Comparison of ENCODE assay signal across 8 mouse cellular contexts in the genomic region with DNA sequence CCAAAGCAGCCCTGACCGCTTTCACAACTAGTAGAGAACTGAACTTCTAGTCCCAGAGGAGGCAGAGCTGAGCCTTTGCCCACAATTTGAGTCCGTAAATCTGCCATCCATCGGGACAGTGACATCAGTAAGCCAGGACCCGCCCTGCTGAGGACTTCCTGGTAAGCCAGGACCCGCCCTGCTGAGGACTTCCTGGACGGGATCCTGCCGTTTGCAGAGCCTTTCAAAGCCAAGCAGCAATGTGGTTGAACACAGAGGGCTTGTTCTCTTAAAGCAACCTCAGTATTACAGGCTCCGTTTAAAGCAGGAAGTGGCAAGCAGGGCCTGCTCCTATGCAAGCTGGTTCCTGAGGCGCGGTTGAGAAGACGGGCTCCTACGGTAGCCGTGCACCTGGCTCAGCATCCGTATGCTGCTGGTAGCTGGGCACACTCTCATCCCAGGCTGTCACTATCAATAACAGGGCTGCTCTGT. TPM values are rescaled to one million over a fixed set of nuclear protein-coding genes. Genes with fewer than 3 reads are reported as not detected.
DNase-seq lines count a peak whose midpoint lies in the region; ATAC-seq and TF ChIP-seq lines count a peak whose summit lies in the region.

No protein-coding gene starts in this region.

- no peaks in the 10 kb centered on the region for H3K9me3 ChIP-seq in forebrain, embryonic 16.5 days (ENCODE audit: control insufficient read depth, low read length)
- H3K9me3 ChIP-seq in hindbrain, embryonic 12.5 days (replicated peaks): no peaks in the 10 kb centered on the region
- H3K9me3 ChIP-seq in limb, embryonic 15.5 days: no peaks in the 10 kb centered on the region
- no peaks in the 10 kb centered on the region for H3K9me3 ChIP-seq in midbrain, embryonic 16.5 days (replicated peaks; ENCODE audit: control insufficient read depth, low read length, poor library complexity, severe bottlenecking)
- H3K9me3 ChIP-seq in stomach, postnatal 0 days (ENCODE audit: control insufficient read depth, low read length): no peaks in the 10 kb centered on the region

- peak overlapping the region; percentile 64 for H3K27ac ChIP-seq in layer of hippocampus, adult 2 months
- H3K27ac ChIP-seq in forebrain, embryonic 16.5 days (ENCODE audit: low read length): peak overlapping the region; percentile 20; the same call in 1 of the 2 replicates
- H3K27ac ChIP-seq in hindbrain, embryonic 12.5 days: peak overlapping the region; percentile 49
- peak overlapping the region; percentile 89 for H3K27ac ChIP-seq in limb, embryonic 15.5 days
- H3K27ac ChIP-seq in midbrain, embryonic 16.5 days (ENCODE audit: low read length): peak overlapping the region; percentile 54; the same call in 1 of the 2 replicates
- H3K27ac ChIP-seq in stomach, postnatal 0 days (replicated peaks): peak overlapping the region; percentile 93

- H3K4me3 ChIP-seq in layer of hippocampus, adult 2 months: peak overlapping the region; percentile 41
- H3K4me3 ChIP-seq in forebrain, embryonic 16.5 days (replicated peaks; ENCODE audit: low read length): peak overlapping the region; percentile 9; the same call in 1 of the 2 replicates
- H3K4me3 ChIP-seq in hindbrain, embryonic 12.5 days: peak overlapping the region; percentile 1; the same call in 1 of the 2 replicates
- H3K4me3 ChIP-seq in limb, embryonic 15.5 days: peak overlapping the region; percentile 36
- no peak overlapping the region for H3K4me3 ChIP-seq in midbrain, embryonic 16.5 days (ENCODE audit: low read depth, low read length)
- peak overlapping the region; percentile 28 for H3K4me3 ChIP-seq in stomach, postnatal 0 days (ENCODE audit: low read depth, low read length)

- peak overlapping the region; percentile 37 for H3K9ac ChIP-seq in forebrain, embryonic 16.5 days (replicated peaks; ENCODE audit: low read depth, low read length)
- H3K9ac ChIP-seq in hindbrain, embryonic 12.5 days: peak overlapping the region; percentile 46
- peak overlapping the region; percentile 23; the same call in 1 of the 2 replicates for H3K9ac ChIP-seq in limb, embryonic 15.5 days
- H3K9ac ChIP-seq in midbrain, embryonic 16.5 days (ENCODE audit: low read depth, low read length): 0 out of 2 replicates have a peak overlapping the region, but pooled peaks have one; percentile 35
- peak overlapping the region; percentile 58 for H3K9ac ChIP-seq in stomach, postnatal 0 days (ENCODE audit: low read length)

- DNase-seq in layer of hippocampus, adult 2 months (ENCODE audit: low spot score in 2 of 2): no peak
- DNase-seq in layer of hippocampus, postnatal 36 days: no peak
- peak; percentile 60 to 62 for DNase-seq in cerebellum, adult 18-20 months
- DNase-seq in stomach, postnatal 0 days (ENCODE audit: low spot score): peak; percentile 90

- peaks cover 9% of the 10 kb centered on the region for H3K4me1 ChIP-seq in forebrain, embryonic 16.5 days (replicated peaks; ENCODE audit: control insufficient read depth, insufficient read depth, low read length)
- peaks cover 15% of the 10 kb centered on the region for H3K4me1 ChIP-seq in hindbrain, embryonic 12.5 days
- peaks cover 21% of the 10 kb centered on the region for H3K4me1 ChIP-seq in limb, embryonic 15.5 days
- no peaks in the 10 kb centered on the region for H3K4me1 ChIP-seq in midbrain, embryonic 16.5 days (ENCODE audit: control insufficient read depth, insufficient read depth, low read length)
- 0 out of 2 replicates have a peak, but pooled peaks cover 3% of the 10 kb centered on the region for H3K4me1 ChIP-seq in stomach, postnatal 0 days (replicated peaks; ENCODE audit: control insufficient read depth, insufficient read depth)

- ATAC-seq in forebrain, embryonic 16.5 days: no peak
- no peak for ATAC-seq in hindbrain, embryonic 12.5 days (ENCODE audit: low FRiP score)
- peak; percentile 71; the same call in 1 of the 2 replicates for ATAC-seq in limb, embryonic 15.5 days (ENCODE audit: insufficient number of reproducible peaks, low FRiP score, low TSS enrichment, low read depth)
- ATAC-seq in midbrain, embryonic 16.5 days: peak; percentile 28; the same call in 1 of the 2 replicates
- peak; percentile 88 for ATAC-seq in stomach, postnatal 0 days (ENCODE audit: low FRiP score, low TSS enrichment)

- no peaks in the 10 kb centered on the region for H3K36me3 ChIP-seq in forebrain, embryonic 16.5 days (ENCODE audit: control insufficient read depth, insufficient read depth)
- H3K36me3 ChIP-seq in hindbrain, embryonic 12.5 days: 0 out of 2 replicates have a peak, but pooled peaks cover 6% of the 10 kb centered on the region
- no peaks in the 10 kb centered on the region for H3K36me3 ChIP-seq in limb, embryonic 15.5 days
- no peaks in the 10 kb centered on the region for H3K36me3 ChIP-seq in midbrain, embryonic 16.5 days (ENCODE audit: control insufficient read depth, insufficient read depth, low read length)
- no peaks in the 10 kb centered on the region for H3K36me3 ChIP-seq in stomach, postnatal 0 days (ENCODE audit: control insufficient read depth, insufficient read depth, low read length)

- no peaks in the 10 kb centered on the region for H3K27me3 ChIP-seq in forebrain, embryonic 16.5 days (replicated peaks; ENCODE audit: control insufficient read depth, insufficient read depth, low read length)
- H3K27me3 ChIP-seq in hindbrain, embryonic 12.5 days: no peaks in the 10 kb centered on the region
- H3K27me3 ChIP-seq in limb, embryonic 15.5 days: no peaks in the 10 kb centered on the region
- no peaks in the 10 kb centered on the region for H3K27me3 ChIP-seq in midbrain, embryonic 16.5 days (ENCODE audit: control insufficient read depth, insufficient read depth, low read depth, low read length)
- H3K27me3 ChIP-seq in stomach, postnatal 0 days (ENCODE audit: control insufficient read depth, insufficient read depth, low read length): no peaks in the 10 kb centered on the region

- no peak for TF ChIP-seq CTCF in layer of hippocampus, adult 2 months (conservative IDR thresholded peaks at IDR 0.05)
- peak; percentile 32 for TF ChIP-seq CTCF in stomach, postnatal 0 days (IDR thresholded peaks at IDR 0.05; ENCODE audit: low read depth)

- 36% methylated on average over 14 of the region's 14 CpGs for WGBS in forebrain, embryonic 16.5 days
- 33% methylated on average over 14 of the region's 14 CpGs for WGBS in hindbrain, embryonic 12.5 days
- 19% methylated on average over 14 of the region's 14 CpGs for WGBS in limb, embryonic 15.5 days
- WGBS in midbrain, embryonic 16.5 days: 43% methylated on average over 14 of the region's 14 CpGs
- 14% methylated on average over 14 of the region's 14 CpGs for WGBS in stomach, postnatal 0 days

- TF ChIP-seq EP300 in stomach, postnatal 0 days (optimal IDR thresholded peaks at IDR 0.05): no peak

- H3K4me2 ChIP-seq in forebrain, embryonic 16.5 days (ENCODE audit: low read length): peak overlapping the region; percentile 33
- H3K4me2 ChIP-seq in hindbrain, embryonic 12.5 days (replicated peaks): peak overlapping the region; percentile 38
- peak overlapping the region; percentile 66 for H3K4me2 ChIP-seq in limb, embryonic 15.5 days
- H3K4me2 ChIP-seq in midbrain, embryonic 16.5 days (ENCODE audit: low read length): peak overlapping the region; percentile 32
- peak overlapping the region; percentile 60 for H3K4me2 ChIP-seq in stomach, postnatal 0 days (replicated peaks; ENCODE audit: low read depth)

RNA-seq across cellular contexts. Expression of a gene that starts 27.0 kb away (rescaled TPM):
- total RNA-seq in layer of hippocampus, adult 2 months (2021): 10 to 100 TPM; 45.0 to 53.7 TPM
- total RNA-seq in layer of hippocampus, postnatal 36 days (2021): 10 to 100 TPM; 52.1 to 55.8 TPM
- polyA plus RNA-seq in forebrain, embryonic 16.5 days (2015; fragmentation: Nextera tagmentation; extraction: Ambion mirVana): 14.0 and 15.3 TPM in 2 replicates
- polyA plus RNA-seq in hindbrain, embryonic 12.5 days (2016; fragmentation: Nextera tagmentation; extraction: Ambion mirVana): 16.2 and 18.3 TPM in 2 replicates
- 13.4 and 17.9 TPM in 2 replicates for polyA plus RNA-seq in limb, embryonic 15.5 days (2015; fragmentation: Nextera tagmentation; extraction: Ambion mirVana)
- 10.3 and 11.6 TPM in 2 replicates for polyA plus RNA-seq in midbrain, embryonic 16.5 days (2015; fragmentation: Nextera tagmentation; extraction: Ambion mirVana)
- 9.6 and 9.9 TPM in 2 replicates for polyA plus RNA-seq in stomach, postnatal 0 days (2015; fragmentation: Nextera tagmentation; extraction: Ambion mirVana)

Comparison
In these comparisons a context has a peak if more than half of its experiments do, and no peak if none do; other contexts are left out.
1. DNase-seq: peak in cerebellum, adult 18-20 months (2 of 2) and stomach, postnatal 0 days (single experiment); none in layer of hippocampus, adult 2 months (0 of 2) and layer of hippocampus, postnatal 36 days (0 of 2).
2. H3K27ac ChIP-seq: peak in every context shown above with its lines; median percentile 93 in stomach, postnatal 0 days; 89 in limb, embryonic 15.5 days; 64 in layer of hippocampus, adult 2 months; 54 in midbrain, embryonic 16.5 days; 49 in hindbrain, embryonic 12.5 days; 20 in forebrain, embryonic 16.5 days.
3. ATAC-seq: peak in limb, embryonic 15.5 days (single experiment), midbrain, embryonic 16.5 days (single experiment) and stomach, postnatal 0 days (single experiment); none in forebrain, embryonic 16.5 days (single experiment) and hindbrain, embryonic 12.5 days (single experiment).
4. Peak in every context shown above with its lines, with median percentiles within 50 percentile points of each other: H3K4me2 ChIP-seq and H3K9ac ChIP-seq.